Mouse (Mus musculus): ENCODE measurements at regions not wholly inside any gene's neighbourhood (a gene's known extent, or its start where the extent isn't known, plus 50 kb on each side); places are given as distances from the start of the nearest gene placed in this dataset.

- Histone ChIP-seq H3K9me3 (replicated peaks; ENCODE audit: control insufficient read depth, low read length) (no peaks in the 10 kb centered on the region), H3K4me3 (ENCODE audit: low read length) (no peak overlapping the region), H3K4me2 (ENCODE audit: low read depth, low read length) (no peak overlapping the region), H3K36me3 (ENCODE audit: control insufficient read depth, insufficient read depth) (no peaks in the 10 kb centered on the region), H3K9ac (ENCODE audit: low read length) (no peak overlapping the region), H3K27me3 (ENCODE audit: control insufficient read depth, insufficient read depth, low read length) (no peaks in the 10 kb centered on the region), H3K27ac (ENCODE audit: low read length) (no peak overlapping the region), H3K4me1 (ENCODE audit: control insufficient read depth, insufficient read depth, low read length) (no peaks in the 10 kb centered on the region)
- WGBS: 69% methylated on average over 2 of the region's 2 CpGs
- ATAC-seq (replicated peaks; ENCODE audit: extremely low read depth, insufficient read depth, low FRiP score): no peak
Observed at GRCm38 (mm10) chr10:38147421-38147820, 674.2 kb downstream of the Rfpl4b start.

GRCm38 (mm10) chr10:38139196-38139595, 682.4 kb downstream of the Rfpl4b start:
- no peak for ATAC-seq (replicated peaks; ENCODE audit: extremely low read depth, insufficient read depth, low FRiP score)
- no peak overlapping the region for H3K27ac ChIP-seq (ENCODE audit: low read length)
- no peak overlapping the region for H3K4me3 ChIP-seq (ENCODE audit: low read length)
- no peaks in the 10 kb centered on the region for H3K36me3 ChIP-seq (ENCODE audit: control insufficient read depth, insufficient read depth)
- H3K9me3 ChIP-seq (replicated peaks; ENCODE audit: control insufficient read depth, low read length): no peaks in the 10 kb centered on the region
- H3K9ac ChIP-seq (ENCODE audit: low read length): no peak overlapping the region
- no peaks in the 10 kb centered on the region for H3K4me1 ChIP-seq (ENCODE audit: control insufficient read depth, insufficient read depth, low read length)
- no peak overlapping the region for H3K4me2 ChIP-seq (ENCODE audit: low read depth, low read length)
- H3K27me3 ChIP-seq (ENCODE audit: control insufficient read depth, insufficient read depth, low read length): no peaks in the 10 kb centered on the region

DNA sequence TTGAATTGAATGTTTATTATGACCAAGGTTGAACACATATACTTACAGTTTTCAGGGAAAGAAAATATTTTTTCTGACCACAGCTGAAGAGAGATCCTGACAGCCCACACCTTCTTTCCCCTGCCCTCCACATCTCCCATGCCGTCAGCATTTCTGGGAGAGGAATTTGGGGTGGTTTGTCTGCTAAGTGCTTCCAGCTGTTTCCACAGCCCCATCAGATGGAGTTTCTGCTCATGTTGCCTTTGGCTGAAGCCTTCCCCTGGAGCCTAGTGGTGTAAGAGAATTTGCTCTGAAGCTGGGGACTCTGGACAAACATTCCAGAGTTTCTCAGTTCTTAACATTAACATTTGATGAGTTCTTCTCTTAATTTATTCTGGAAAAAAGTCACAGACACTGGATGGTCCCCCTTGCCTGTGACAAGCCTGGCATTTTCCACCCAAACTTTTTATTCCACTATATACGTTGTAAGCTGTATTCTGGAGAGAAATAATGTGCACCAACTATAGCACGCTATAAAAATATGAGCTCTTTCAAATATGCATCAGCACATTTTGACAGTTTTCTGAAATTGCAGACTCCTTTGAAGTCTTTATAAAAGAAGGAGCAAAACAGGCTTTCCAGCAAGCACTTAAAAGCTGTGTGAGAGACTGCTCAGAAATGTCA, 699.5 kb downstream of the Rfpl4b start:
- WGBS: 49% methylated on average over 3 of the region's 3 CpGs
- Histone ChIP-seq H3K27ac (ENCODE audit: low read length) (no peak overlapping the region), H3K4me3 (ENCODE audit: low read length) (no peak overlapping the region), H3K9ac (ENCODE audit: low read length) (no peak overlapping the region), H3K27me3 (ENCODE audit: control insufficient read depth, insufficient read depth, low read length) (no peaks in the 10 kb centered on the region), H3K4me1 (ENCODE audit: control insufficient read depth, insufficient read depth, low read length) (no peaks in the 10 kb centered on the region), H3K4me2 (ENCODE audit: low read depth, low read length) (no peak overlapping the region), H3K9me3 (replicated peaks; ENCODE audit: control insufficient read depth, low read length) (no peaks in the 10 kb centered on the region), H3K36me3 (ENCODE audit: control insufficient read depth, insufficient read depth) (no peaks in the 10 kb centered on the region)
- no peak for ATAC-seq (replicated peaks; ENCODE audit: extremely low read depth, insufficient read depth, low FRiP score)

DNA sequence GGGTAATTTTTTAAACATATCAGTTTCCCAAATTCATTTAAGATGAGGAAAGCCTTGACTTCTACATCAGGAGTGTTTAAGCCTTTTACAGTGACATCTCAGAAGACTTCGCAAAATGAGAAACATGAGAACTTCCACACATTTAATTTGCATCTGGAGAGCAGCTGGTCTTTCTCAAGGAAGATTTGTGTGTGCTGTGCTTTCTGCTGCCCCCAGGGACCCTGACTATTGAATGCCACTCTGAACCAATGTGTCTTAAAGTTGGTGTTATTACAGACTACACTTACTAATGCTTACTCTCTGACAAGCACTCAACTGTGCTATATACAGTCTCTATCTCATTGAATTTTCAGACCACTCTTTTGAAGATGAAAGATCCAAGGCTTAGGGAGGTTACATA, 703.0 kb downstream of the Rfpl4b start:
- Histone ChIP-seq H3K36me3 (ENCODE audit: control insufficient read depth, insufficient read depth) (no peaks in the 10 kb centered on the region), H3K4me3 (ENCODE audit: low read length) (no peak overlapping the region), H3K9ac (ENCODE audit: low read length) (no peak overlapping the region), H3K4me2 (ENCODE audit: low read depth, low read length) (no peak overlapping the region), H3K9me3 (replicated peaks; ENCODE audit: control insufficient read depth, low read length) (no peaks in the 10 kb centered on the region), H3K27ac (ENCODE audit: low read length) (no peak overlapping the region), H3K4me1 (ENCODE audit: control insufficient read depth, insufficient read depth, low read length) (no peaks in the 10 kb centered on the region), H3K27me3 (ENCODE audit: control insufficient read depth, insufficient read depth, low read length) (no peaks in the 10 kb centered on the region)
- WGBS: 85% methylated on average over 1 of the region's 1 CpGs
- no peak for ATAC-seq (replicated peaks; ENCODE audit: extremely low read depth, insufficient read depth, low FRiP score)

GRCm38 (mm10) chr10:38116516-38116915, 705.1 kb downstream of the Rfpl4b start:
- H3K4me3 ChIP-seq (ENCODE audit: low read length): no peak overlapping the region
- ATAC-seq (replicated peaks; ENCODE audit: extremely low read depth, insufficient read depth, low FRiP score): no peak
- H3K4me1 ChIP-seq (ENCODE audit: control insufficient read depth, insufficient read depth, low read length): no peaks in the 10 kb centered on the region
- H3K4me2 ChIP-seq (ENCODE audit: low read depth, low read length): no peak overlapping the region
- no peaks in the 10 kb centered on the region for H3K27me3 ChIP-seq (ENCODE audit: control insufficient read depth, insufficient read depth, low read length)
- no peak overlapping the region for H3K9ac ChIP-seq (ENCODE audit: low read length)
- no peaks in the 10 kb centered on the region for H3K9me3 ChIP-seq (replicated peaks; ENCODE audit: control insufficient read depth, low read length)
- no peaks in the 10 kb centered on the region for H3K36me3 ChIP-seq (ENCODE audit: control insufficient read depth, insufficient read depth)
- WGBS: 62% methylated on average over 1 of the region's 1 CpGs
- H3K27ac ChIP-seq (ENCODE audit: low read length): no peak overlapping the region

DNA sequence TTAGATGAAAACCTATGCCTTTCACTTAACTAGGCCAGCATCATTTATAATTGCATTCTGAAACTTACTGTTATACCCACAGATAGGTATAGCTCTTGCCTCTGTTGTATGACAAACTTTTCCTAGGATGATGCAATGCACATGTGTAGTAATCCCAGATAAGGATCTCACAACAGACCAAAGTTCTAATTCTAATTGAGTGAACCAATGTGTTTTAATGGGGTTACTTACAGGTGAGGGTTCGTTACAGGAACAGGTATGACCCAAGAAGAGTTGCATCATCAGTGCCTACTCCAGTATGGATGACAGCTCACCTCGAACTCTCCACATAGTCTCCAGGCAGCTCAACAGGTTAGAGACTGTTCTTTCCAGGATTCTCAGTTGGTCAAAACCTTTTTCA, 707.4 kb downstream of the Rfpl4b start:
- no peak for ATAC-seq (replicated peaks; ENCODE audit: extremely low read depth, insufficient read depth, low FRiP score)
- H3K36me3 ChIP-seq (ENCODE audit: control insufficient read depth, insufficient read depth): no peaks in the 10 kb centered on the region
- WGBS: 70% methylated on average over 2 of the region's 2 CpGs
- no peaks in the 10 kb centered on the region for H3K27me3 ChIP-seq (ENCODE audit: control insufficient read depth, insufficient read depth, low read length)
- no peak overlapping the region for H3K4me2 ChIP-seq (ENCODE audit: low read depth, low read length)
- no peak overlapping the region for H3K9ac ChIP-seq (ENCODE audit: low read length)
- H3K4me1 ChIP-seq (ENCODE audit: control insufficient read depth, insufficient read depth, low read length): no peaks in the 10 kb centered on the region
- no peaks in the 10 kb centered on the region for H3K9me3 ChIP-seq (replicated peaks; ENCODE audit: control insufficient read depth, low read length)
- no peak overlapping the region for H3K4me3 ChIP-seq (ENCODE audit: low read length)
- no peak overlapping the region for H3K27ac ChIP-seq (ENCODE audit: low read length)

GRCm38 (mm10) chr10:38108591-38108990, 713.0 kb downstream of the Rfpl4b start:
- Histone ChIP-seq H3K4me2 (ENCODE audit: low read depth, low read length) (no peak overlapping the region), H3K4me1 (ENCODE audit: control insufficient read depth, insufficient read depth, low read length) (peaks cover 4% of the 10 kb centered on the region; the same call in 1 of the 2 replicates), H3K27ac (ENCODE audit: low read length) (no peak overlapping the region), H3K36me3 (ENCODE audit: control insufficient read depth, insufficient read depth) (no peaks in the 10 kb centered on the region), H3K4me3 (ENCODE audit: low read length) (no peak overlapping the region), H3K9me3 (replicated peaks; ENCODE audit: control insufficient read depth, low read length) (no peaks in the 10 kb centered on the region), H3K9ac (ENCODE audit: low read length) (no peak overlapping the region), H3K27me3 (ENCODE audit: control insufficient read depth, insufficient read depth, low read length) (no peaks in the 10 kb centered on the region)
- WGBS: 78% methylated on average over 6 of the region's 6 CpGs
- no peak for ATAC-seq (replicated peaks; ENCODE audit: extremely low read depth, insufficient read depth, low FRiP score)

DNA sequence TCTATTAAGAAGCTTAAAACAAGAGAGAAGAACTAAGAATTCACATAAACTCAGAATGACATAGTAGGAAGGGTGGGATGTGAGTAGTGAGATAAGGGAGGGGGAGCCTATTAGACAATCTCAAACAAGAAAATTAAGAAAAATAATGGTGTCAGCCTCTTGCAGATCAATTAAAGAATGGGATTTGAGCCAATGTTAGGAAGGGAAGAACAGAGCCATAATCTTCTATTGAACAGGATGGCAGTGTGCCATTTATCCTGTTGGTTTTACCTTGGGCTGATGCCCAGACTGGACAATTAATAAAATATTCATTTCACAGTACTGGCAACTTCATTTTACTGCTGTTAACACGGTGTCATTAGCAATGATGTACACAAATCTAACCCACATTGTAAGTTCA, 718.0 kb downstream of the Rfpl4b start:
- no peak overlapping the region for H3K27ac ChIP-seq (ENCODE audit: low read length)
- no peak overlapping the region for H3K4me3 ChIP-seq (ENCODE audit: low read length)
- WGBS: 4% methylated on average over 1 of the region's 1 CpGs
- peaks cover 5% of the 10 kb centered on the region; the same call in 1 of the 2 replicates for H3K4me1 ChIP-seq (ENCODE audit: control insufficient read depth, insufficient read depth, low read length)
- no peaks in the 10 kb centered on the region for H3K36me3 ChIP-seq (ENCODE audit: control insufficient read depth, insufficient read depth)
- no peak for ATAC-seq (replicated peaks; ENCODE audit: extremely low read depth, insufficient read depth, low FRiP score)
- H3K9me3 ChIP-seq (replicated peaks; ENCODE audit: control insufficient read depth, low read length): no peaks in the 10 kb centered on the region
- H3K9ac ChIP-seq (ENCODE audit: low read length): no peak overlapping the region
- H3K27me3 ChIP-seq (ENCODE audit: control insufficient read depth, insufficient read depth, low read length): no peaks in the 10 kb centered on the region
- H3K4me2 ChIP-seq (ENCODE audit: low read depth, low read length): no peak overlapping the region

DNA sequence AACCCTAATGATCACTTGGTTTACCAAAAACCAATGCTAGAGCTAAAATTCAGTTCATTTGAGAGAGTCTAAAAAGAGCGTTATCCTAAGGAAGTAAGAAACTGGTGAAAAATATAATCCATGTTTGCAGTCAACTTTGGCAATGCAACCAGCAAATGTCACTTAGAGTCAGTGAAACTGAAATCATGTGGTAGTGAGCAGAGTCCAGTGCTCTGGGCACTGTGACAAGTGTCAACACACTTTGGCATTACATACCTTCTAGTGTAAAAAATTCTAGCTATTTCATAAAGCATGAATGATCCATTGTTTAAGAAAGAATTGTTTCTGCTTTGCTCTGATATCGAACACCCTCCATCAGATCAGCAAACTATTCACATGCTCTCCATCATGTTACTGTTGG, 743.1 kb downstream of the Rfpl4b start:
- H3K4me3 ChIP-seq (ENCODE audit: low read length): no peak overlapping the region
- no peaks in the 10 kb centered on the region for H3K4me1 ChIP-seq (ENCODE audit: control insufficient read depth, insufficient read depth, low read length)
- H3K4me2 ChIP-seq (ENCODE audit: low read depth, low read length): no peak overlapping the region
- 82% methylated on average over 2 of the region's 2 CpGs for WGBS
- ATAC-seq (replicated peaks; ENCODE audit: extremely low read depth, insufficient read depth, low FRiP score): no peak
- H3K9ac ChIP-seq (ENCODE audit: low read length): no peak overlapping the region
- no peaks in the 10 kb centered on the region for H3K36me3 ChIP-seq (ENCODE audit: control insufficient read depth, insufficient read depth)
- no peaks in the 10 kb centered on the region for H3K9me3 ChIP-seq (replicated peaks; ENCODE audit: control insufficient read depth, low read length)
- no peaks in the 10 kb centered on the region for H3K27me3 ChIP-seq (ENCODE audit: control insufficient read depth, insufficient read depth, low read length)
- H3K27ac ChIP-seq (ENCODE audit: low read length): no peak overlapping the region

Data from heart, embryonic 16.5 days (tissue).